Comparison of ENCODE assay signal across 19 mouse cellular contexts in genomic region chr5:118435556-118435950, GRCm38 (mm10).
DNase-seq lines count a peak whose midpoint lies in the region; ATAC-seq lines count a peak whose summit lies in the region.
"Had no signal": no experiment of that assay in that cellular context is flagged by ENCODE, and none has a peak within 500 bp of the region (broad histone marks: within the 10 kb centered on the region; RNA-seq: fewer than 3 reads in every experiment).

No protein-coding gene starts in this region.

- H3K36me3 ChIP-seq in heart, embryonic 13.5 days = no peaks in the 10 kb centered on the region
- no peaks in the 10 kb centered on the region for H3K36me3 ChIP-seq in midbrain, embryonic 16.5 days (ENCODE audit: control insufficient read depth, insufficient read depth, low read length)
- H3K36me3 ChIP-seq in midbrain, embryonic 14.5 days (ENCODE audit: control insufficient read depth, insufficient read depth, low read length) = no peaks in the 10 kb centered on the region
- no peaks in the 10 kb centered on the region for H3K36me3 ChIP-seq in embryonic facial prominence, embryonic 13.5 days
- H3K36me3 ChIP-seq in neural tube, embryonic 13.5 days = no peaks in the 10 kb centered on the region
- H3K36me3 ChIP-seq: hindbrain, embryonic 10.5 days had no signal

- peak overlapping the region; percentile 35 for H3K4me2 ChIP-seq in heart, embryonic 13.5 days
- peak overlapping the region; percentile 25; the same call in 1 of the 2 replicates for H3K4me2 ChIP-seq in midbrain, embryonic 16.5 days (ENCODE audit: low read length)
- no peak overlapping the region for H3K4me2 ChIP-seq in midbrain, embryonic 14.5 days (ENCODE audit: low read length)
- 0 out of 2 replicates have a peak overlapping the region, but pooled peaks have one; percentile 7 for H3K4me2 ChIP-seq in embryonic facial prominence, embryonic 13.5 days
- no peak overlapping the region for H3K4me2 ChIP-seq in neural tube, embryonic 13.5 days

- WGBS in heart, embryonic 13.5 days = 32% methylated on average over 7 of the region's 7 CpGs
- 16% methylated on average over 7 of the region's 7 CpGs for WGBS in midbrain, embryonic 16.5 days
- 13% methylated on average over 7 of the region's 7 CpGs for WGBS in midbrain, embryonic 14.5 days
- 27% methylated on average over 7 of the region's 7 CpGs for WGBS in embryonic facial prominence, embryonic 13.5 days
- WGBS in neural tube, embryonic 13.5 days = 30% methylated on average over 5 of the region's 7 CpGs

- no peaks in the 10 kb centered on the region for H3K9me3 ChIP-seq in heart, embryonic 13.5 days
- H3K9me3 ChIP-seq in midbrain, embryonic 16.5 days (replicated peaks; ENCODE audit: control insufficient read depth, low read length, poor library complexity, severe bottlenecking) = no peaks in the 10 kb centered on the region
- H3K9me3 ChIP-seq in midbrain, embryonic 14.5 days (ENCODE audit: control insufficient read depth, low read length) = no peaks in the 10 kb centered on the region
- H3K9me3 ChIP-seq in embryonic facial prominence, embryonic 13.5 days = no peaks in the 10 kb centered on the region
- H3K9me3 ChIP-seq in neural tube, embryonic 13.5 days = no peaks in the 10 kb centered on the region

- H3K4me1 ChIP-seq in heart, embryonic 13.5 days = peaks cover 25% of the 10 kb centered on the region
- H3K4me1 ChIP-seq in midbrain, embryonic 16.5 days (ENCODE audit: control insufficient read depth, insufficient read depth, low read length) = peaks cover 11% of the 10 kb centered on the region
- peaks cover 17% of the 10 kb centered on the region; the same call in 1 of the 2 replicates for H3K4me1 ChIP-seq in midbrain, embryonic 14.5 days (ENCODE audit: control insufficient read depth, insufficient read depth, low read length)
- peaks cover 35% of the 10 kb centered on the region for H3K4me1 ChIP-seq in embryonic facial prominence, embryonic 13.5 days
- H3K4me1 ChIP-seq in neural tube, embryonic 13.5 days (replicated peaks) = peaks cover 23% of the 10 kb centered on the region

- H3K27me3 ChIP-seq in heart, embryonic 13.5 days (replicated peaks) = peaks cover 42% of the 10 kb centered on the region
- peaks cover 18% of the 10 kb centered on the region for H3K27me3 ChIP-seq in midbrain, embryonic 16.5 days (ENCODE audit: control insufficient read depth, insufficient read depth, low read depth, low read length)
- peaks cover 30% of the 10 kb centered on the region for H3K27me3 ChIP-seq in midbrain, embryonic 14.5 days (ENCODE audit: control insufficient read depth, insufficient read depth, low read length)
- peaks cover 30% of the 10 kb centered on the region for H3K27me3 ChIP-seq in embryonic facial prominence, embryonic 13.5 days
- peaks cover 38% of the 10 kb centered on the region for H3K27me3 ChIP-seq in neural tube, embryonic 13.5 days

- H3K27ac ChIP-seq in heart, embryonic 13.5 days (replicated peaks) = no peak overlapping the region
- H3K27ac ChIP-seq in midbrain, embryonic 16.5 days (ENCODE audit: low read length) = no peak overlapping the region
- H3K27ac ChIP-seq in midbrain, embryonic 14.5 days (replicated peaks; ENCODE audit: low read depth, low read length) = no peak overlapping the region
- no peak overlapping the region for H3K27ac ChIP-seq in embryonic facial prominence, embryonic 13.5 days
- H3K27ac ChIP-seq in neural tube, embryonic 13.5 days (replicated peaks) = peak overlapping the region; percentile 14; the same call in 1 of the 2 replicates
- H3K27ac ChIP-seq: hindbrain, embryonic 10.5 days; liver, embryonic 14.5 days had no signal

- no peak for DNase-seq in heart, postnatal 25 days (ENCODE audit: low spot score)
- no peak for DNase-seq in midbrain, embryonic 14.5 days
- DNase-seq in layer of hippocampus, adult 9-11 months = no peak
- DNase-seq: adrenal gland, postnatal 10 days; cerebellum, adult 11 months; cerebellum, postnatal 25 days; left cerebral cortex, postnatal 4 days; lung, postnatal 10 days; right cerebral cortex, postnatal 4 days; thymus, postnatal 25 days had no signal

- no peak for ATAC-seq in heart, embryonic 13.5 days (ENCODE audit: extremely low read depth, insufficient number of reproducible peaks, low FRiP score, low TSS enrichment)
- ATAC-seq in midbrain, embryonic 16.5 days = no peak
- no peak for ATAC-seq in midbrain, embryonic 14.5 days (ENCODE audit: low FRiP score, low TSS enrichment)
- ATAC-seq in embryonic facial prominence, embryonic 13.5 days (ENCODE audit: insufficient number of reproducible peaks, insufficient read depth, low FRiP score, low TSS enrichment, low read depth) = no peak
- 0 out of 2 replicates have a peak, but pooled peaks have one; percentile 15 for ATAC-seq in neural tube, embryonic 13.5 days (ENCODE audit: low read depth)
- no peak for ATAC-seq in granulocyte monocyte progenitor cell, adult 5-6 weeks (replicated peaks; ENCODE audit: poor library complexity, severe bottlenecking)
- ATAC-seq: inflammation-experienced regulatory T-cells, adult 6 months had no signal

- peak overlapping the region; percentile 25 for H3K9ac ChIP-seq in heart, embryonic 13.5 days
- no peak overlapping the region for H3K9ac ChIP-seq in midbrain, embryonic 16.5 days (ENCODE audit: low read depth, low read length)
- H3K9ac ChIP-seq in midbrain, embryonic 14.5 days (replicated peaks; ENCODE audit: low read length) = no peak overlapping the region
- no peak overlapping the region for H3K9ac ChIP-seq in embryonic facial prominence, embryonic 13.5 days
- peak overlapping the region; percentile 17; the same call in 1 of the 2 replicates for H3K9ac ChIP-seq in neural tube, embryonic 13.5 days
- H3K9ac ChIP-seq: liver, embryonic 14.5 days had no signal

- intact Hi-C loops in heart, postnatal 25 days (cut with DNase I) = no loop called here

- 0 out of 2 replicates have a peak overlapping the region, but pooled peaks have one; percentile 18 for H3K4me3 ChIP-seq in heart, embryonic 13.5 days
- no peak overlapping the region for H3K4me3 ChIP-seq in midbrain, embryonic 16.5 days (ENCODE audit: low read depth, low read length)
- no peak overlapping the region for H3K4me3 ChIP-seq in midbrain, embryonic 14.5 days (replicated peaks; ENCODE audit: low read depth, low read length)
- H3K4me3 ChIP-seq in embryonic facial prominence, embryonic 13.5 days = no peak overlapping the region
- H3K4me3 ChIP-seq in neural tube, embryonic 13.5 days = no peak overlapping the region
- H3K4me3 ChIP-seq: hindbrain, embryonic 10.5 days; megakaryocyte, embryonic 14.5 days had no signal

Comparison
In these comparisons a context has a peak if more than half of its experiments do, and no peak if none do; other contexts are left out.
1. H3K4me2 ChIP-seq: peak in heart, embryonic 13.5 days (single experiment), midbrain, embryonic 16.5 days (single experiment) and embryonic facial prominence, embryonic 13.5 days (single experiment); none in midbrain, embryonic 14.5 days (single experiment) and neural tube, embryonic 13.5 days (single experiment).
2. H3K9ac ChIP-seq: peak in heart, embryonic 13.5 days (single experiment) and neural tube, embryonic 13.5 days (single experiment); none in midbrain, embryonic 16.5 days (single experiment), midbrain, embryonic 14.5 days (single experiment) and embryonic facial prominence, embryonic 13.5 days (single experiment).